Mouse (Mus musculus): ENCODE measurements at regions not wholly inside any gene's neighbourhood (a gene's known extent, or its start where the extent isn't known, plus 50 kb on each side); places are given as distances from the start of the nearest gene placed in this dataset.
A peak's percentile ranks its signal among the peaks of the same experiment; 100 is the strongest.

- DNase-seq (ENCODE audit: low spot score in 2 of 2) = no peak
Measured at GRCm38 (mm10) chr13:80502927-80503326, 380.3 kb upstream of the Arrdc3 start.

- no peak for DNase-seq (ENCODE audit: low spot score in 2 of 2)
Measured at GRCm38 (mm10) chr13:80514171-80514981, 368.8 kb upstream of the Arrdc3 start.

- DNase-seq (ENCODE audit: low spot score in 2 of 2) = no peak
Measured at GRCm38 (mm10) chr13:80514982-80515253, 368.3 kb upstream of the Arrdc3 start.

GRCm38 (mm10) chr13:80518836-80519235, 364.3 kb upstream of the Arrdc3 start:
- DNase-seq (ENCODE audit: low spot score in 2 of 2) = no peak

DNA sequence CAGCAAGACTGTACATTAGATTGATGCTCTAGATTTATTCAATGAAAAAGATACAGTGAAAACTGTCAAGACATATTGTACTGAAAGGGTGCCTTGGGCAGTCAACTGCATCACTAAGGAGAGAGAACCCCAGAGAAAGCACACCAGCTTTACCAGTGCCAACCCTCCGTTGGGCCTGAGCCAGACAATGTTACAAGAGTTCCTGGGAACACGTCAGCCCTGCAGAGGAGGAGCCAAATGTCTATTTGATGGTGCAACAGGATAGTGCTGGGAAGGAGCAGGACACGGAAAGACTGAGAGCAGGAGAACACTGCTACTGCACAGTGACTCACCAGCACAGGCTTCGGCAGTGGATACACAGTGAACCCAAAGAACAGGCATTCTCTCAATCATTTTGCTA, 363.4 kb upstream of the Arrdc3 start:
- no peak for DNase-seq (ENCODE audit: low spot score in 2 of 2)

GRCm38 (mm10) chr13:80535755-80536350, 347.3 kb upstream of the Arrdc3 start:
- no peak for DNase-seq (ENCODE audit: low spot score in 2 of 2)

DNA sequence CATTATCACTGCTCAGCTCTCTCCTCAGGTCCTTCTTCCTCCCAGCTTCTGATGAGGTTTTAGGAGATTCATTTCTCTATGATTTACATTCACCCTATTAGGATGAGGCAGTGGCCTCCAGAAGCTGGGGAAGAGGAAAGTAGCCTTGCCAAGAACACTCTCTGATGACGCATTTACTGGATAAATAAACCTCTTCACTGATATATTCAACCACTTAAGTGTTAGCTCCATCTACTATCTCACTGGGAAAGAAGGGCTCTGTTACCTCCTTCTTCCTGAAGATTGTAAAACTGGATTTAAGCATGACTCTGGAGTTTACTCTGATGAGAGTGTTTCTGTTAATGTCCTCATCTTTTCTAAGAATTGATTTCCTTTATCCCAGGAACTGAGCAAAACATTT, 338.2 kb upstream of the Arrdc3 start:
- DNase-seq (ENCODE audit: low spot score in 2 of 2) = no peak

- peak in 1 of 2 experiments; percentile 20 for DNase-seq (ENCODE audit: low spot score in 2 of 2)
Measured at GRCm38 (mm10) chr13:80557156-80557555, 326.0 kb upstream of the Arrdc3 start.

Measured in gastrocnemius, postnatal 4 days (tissue).